ENCODE assay signal across 9 mouse cellular contexts in the genomic region with DNA sequence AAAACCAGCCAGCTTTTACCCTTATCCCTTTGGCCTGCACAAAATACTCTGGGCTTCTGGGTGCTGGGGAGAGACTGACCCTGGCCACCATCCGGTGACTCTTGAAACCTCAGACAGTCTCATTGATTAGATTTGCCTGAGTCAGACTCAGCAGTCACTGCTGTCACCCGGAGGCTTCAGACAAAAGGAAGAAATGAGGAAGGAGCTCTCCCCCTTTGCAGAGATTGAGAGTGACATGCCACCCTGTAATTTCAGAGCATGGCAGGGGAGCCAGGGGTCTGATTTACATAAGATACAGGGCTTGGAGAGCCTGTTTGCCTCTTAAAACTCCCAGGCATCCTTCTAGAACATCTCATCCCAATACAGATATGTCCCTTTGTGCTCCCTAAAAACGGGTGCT. TPM values are rescaled to one million over a fixed set of nuclear protein-coding genes. Genes with fewer than 3 reads are reported as not detected.
A peak's percentile ranks its signal among the peaks of the same experiment; 100 is the strongest.
DNase-seq lines count a peak whose midpoint lies in the region; ATAC-seq and TF ChIP-seq lines count a peak whose summit lies in the region.
"Had no signal": no experiment of that assay in that cellular context is flagged by ENCODE, and none has a peak within 500 bp of the region (broad histone marks: within the 10 kb centered on the region; RNA-seq: fewer than 3 reads in every experiment).

No protein-coding gene starts in this region.

- H3K27ac ChIP-seq in heart, embryonic 13.5 days (replicated peaks), result peak overlapping the region; percentile 95
- peak overlapping the region; percentile 39 for H3K27ac ChIP-seq in midbrain, embryonic 10.5 days (replicated peaks)
- no peak overlapping the region for H3K27ac ChIP-seq in midbrain, postnatal 0 days (ENCODE audit: low read depth, low read length)
- H3K27ac ChIP-seq in intestine, embryonic 14.5 days (ENCODE audit: low read depth), result peak overlapping the region; percentile 7; the same call in 1 of the 2 replicates
- peak overlapping the region; percentile 88 for H3K27ac ChIP-seq in stomach, embryonic 16.5 days (ENCODE audit: low read length)

- H3K4me2 ChIP-seq in heart, embryonic 13.5 days, result 0 out of 2 replicates have a peak overlapping the region, but pooled peaks have one; percentile 24
- H3K4me2 ChIP-seq in midbrain, postnatal 0 days (ENCODE audit: low read depth, low read length, poor library complexity, severe bottlenecking), result no peak overlapping the region
- H3K4me2 ChIP-seq in intestine, embryonic 14.5 days (ENCODE audit: low read length), result no peak overlapping the region
- H3K4me2 ChIP-seq in stomach, embryonic 16.5 days (ENCODE audit: low read depth, low read length), result no peak overlapping the region

- H3K36me3 ChIP-seq in heart, embryonic 13.5 days, result no peaks in the 10 kb centered on the region
- no peaks in the 10 kb centered on the region for H3K36me3 ChIP-seq in midbrain, embryonic 10.5 days
- no peaks in the 10 kb centered on the region for H3K36me3 ChIP-seq in midbrain, postnatal 0 days (ENCODE audit: insufficient read depth, low read length)
- H3K36me3 ChIP-seq in intestine, embryonic 14.5 days (ENCODE audit: control insufficient read depth, insufficient read depth, low read length), result no peaks in the 10 kb centered on the region
- H3K36me3 ChIP-seq in stomach, embryonic 16.5 days (ENCODE audit: control insufficient read depth, insufficient read depth, low read length), result no peaks in the 10 kb centered on the region

- TF ChIP-seq CTCF in midbrain, postnatal 0 days (IDR thresholded peaks at IDR 0.05), result no peak

- 21% methylated on average over 3 of the region's 3 CpGs for WGBS in heart, embryonic 13.5 days
- WGBS in midbrain, embryonic 10.5 days, result 43% methylated on average over 3 of the region's 3 CpGs
- 25% methylated on average over 3 of the region's 3 CpGs for WGBS in midbrain, postnatal 0 days
- WGBS in intestine, embryonic 14.5 days, result 55% methylated on average over 3 of the region's 3 CpGs
- 50% methylated on average over 3 of the region's 3 CpGs for WGBS in stomach, embryonic 16.5 days

- H3K9ac ChIP-seq in heart, embryonic 13.5 days, result peak overlapping the region; percentile 66
- H3K9ac ChIP-seq in midbrain, postnatal 0 days (replicated peaks; ENCODE audit: low read length, poor library complexity, severe bottlenecking), result no peak overlapping the region
- no peak overlapping the region for H3K9ac ChIP-seq in intestine, embryonic 14.5 days (ENCODE audit: low read length)
- H3K9ac ChIP-seq in stomach, embryonic 16.5 days (ENCODE audit: low read length), result no peak overlapping the region; the same call in 1 of the 2 replicates

- no peaks in the 10 kb centered on the region for H3K9me3 ChIP-seq in heart, embryonic 13.5 days
- H3K9me3 ChIP-seq in midbrain, embryonic 10.5 days (replicated peaks), result no peaks in the 10 kb centered on the region
- no peaks in the 10 kb centered on the region for H3K9me3 ChIP-seq in midbrain, postnatal 0 days (ENCODE audit: low read length)
- H3K9me3 ChIP-seq in intestine, embryonic 14.5 days (ENCODE audit: control insufficient read depth, low read length), result no peaks in the 10 kb centered on the region
- H3K9me3 ChIP-seq in stomach, embryonic 16.5 days (replicated peaks; ENCODE audit: control insufficient read depth, low read length), result no peaks in the 10 kb centered on the region

- ATAC-seq in heart, embryonic 13.5 days (ENCODE audit: extremely low read depth, insufficient number of reproducible peaks, low FRiP score, low TSS enrichment), result no peak
- ATAC-seq in midbrain, postnatal 0 days (ENCODE audit: low FRiP score), result no peak
- no peak for ATAC-seq in intestine, embryonic 14.5 days (replicated peaks; ENCODE audit: low FRiP score, low TSS enrichment, low read depth)
- no peak for ATAC-seq in stomach, embryonic 16.5 days (ENCODE audit: insufficient read depth, low FRiP score)
- ATAC-seq: CD4-positive, CD25-positive, alpha-beta regulatory T cell, adult 4 months had no signal

- H3K27me3 ChIP-seq in heart, embryonic 13.5 days (replicated peaks), result no peaks in the 10 kb centered on the region
- H3K27me3 ChIP-seq in midbrain, embryonic 10.5 days (ENCODE audit: low read depth, poor library complexity, severe bottlenecking), result no peaks in the 10 kb centered on the region
- no peaks in the 10 kb centered on the region for H3K27me3 ChIP-seq in midbrain, postnatal 0 days (ENCODE audit: insufficient read depth, low read length)
- no peaks in the 10 kb centered on the region for H3K27me3 ChIP-seq in intestine, embryonic 14.5 days (replicated peaks; ENCODE audit: control insufficient read depth, insufficient read depth, low read length)
- H3K27me3 ChIP-seq in stomach, embryonic 16.5 days (ENCODE audit: control insufficient read depth, insufficient read depth, low read length), result no peaks in the 10 kb centered on the region

- H3K4me1 ChIP-seq in heart, embryonic 13.5 days, result peaks cover 90% of the 10 kb centered on the region
- peaks cover 54% of the 10 kb centered on the region for H3K4me1 ChIP-seq in midbrain, embryonic 10.5 days
- peaks cover 7% of the 10 kb centered on the region; the same call in 1 of the 2 replicates for H3K4me1 ChIP-seq in midbrain, postnatal 0 days (ENCODE audit: insufficient read depth, low read length)
- peaks cover 31% of the 10 kb centered on the region for H3K4me1 ChIP-seq in intestine, embryonic 14.5 days (replicated peaks; ENCODE audit: control insufficient read depth, insufficient read depth, low read length)
- H3K4me1 ChIP-seq in stomach, embryonic 16.5 days (ENCODE audit: control insufficient read depth, insufficient read depth, low read length), result peaks cover 35% of the 10 kb centered on the region

- H3K4me3 ChIP-seq in heart, embryonic 13.5 days, result no peak overlapping the region
- no peak overlapping the region for H3K4me3 ChIP-seq in midbrain, embryonic 10.5 days
- H3K4me3 ChIP-seq in midbrain, postnatal 0 days (ENCODE audit: low read depth, low read length), result no peak overlapping the region
- H3K4me3 ChIP-seq in intestine, embryonic 14.5 days (ENCODE audit: low read depth, low read length), result no peak overlapping the region
- H3K4me3 ChIP-seq in stomach, embryonic 16.5 days (replicated peaks; ENCODE audit: low read length), result no peak overlapping the region

- intact Hi-C loops in left cerebral cortex, postnatal 25 days (cut with DNase I), result no loop called here

- no peak for DNase-seq in heart, adult 11 months
- no peak for DNase-seq in midbrain, embryonic 10.5 days (ENCODE audit: low spot score)
- DNase-seq in midbrain, postnatal 0 days (ENCODE audit: low spot score), result no peak
- no peak for DNase-seq in intestine, embryonic 14.5 days (ENCODE audit: low spot score)
- no peak for DNase-seq in left cerebral cortex, postnatal 25 days (ENCODE audit: low spot score in 2 of 2)
- DNase-seq in ovary, adult 18-20 months (ENCODE audit: low spot score), result no peak

RNA-seq across cellular contexts. Expression of a gene that starts 46.8 kb away (rescaled TPM):
- polyA plus RNA-seq in heart, embryonic 13.5 days (2015; fragmentation: Nextera tagmentation; extraction: Ambion mirVana), result 2.1 and 2.3 TPM in 2 replicates
- polyA plus RNA-seq in midbrain, embryonic 10.5 days (2016; fragmentation: Nextera tagmentation; extraction: Ambion mirVana), result 5.1 and 6.2 TPM in 2 replicates
- 3.3 and 8.5 TPM in 2 replicates for total RNA-seq in midbrain, postnatal 0 days (2014; rRNA removed)
- polyA plus RNA-seq in midbrain, postnatal 0 days (2015; fragmentation: Nextera tagmentation; extraction: Ambion mirVana), result 8.6 and 8.9 TPM in 2 replicates
- 3.8 and 5.5 TPM in 2 replicates for polyA plus RNA-seq in intestine, embryonic 14.5 days (2014; fragmentation: Nextera tagmentation; extraction: Ambion mirVana)
- 4.8 and 6.1 TPM in 2 replicates for polyA plus RNA-seq in stomach, embryonic 16.5 days (2015; fragmentation: Nextera tagmentation; extraction: Ambion mirVana)
- total RNA-seq in left cerebral cortex, postnatal 25 days (2021), result 1 to 10 TPM; 8.6 to 9.7 TPM

RNA-seq across cellular contexts. Expression of a gene that starts 47.0 kb away (rescaled TPM):
- polyA plus RNA-seq in heart, embryonic 13.5 days (2015; fragmentation: Nextera tagmentation; extraction: Ambion mirVana), result 114 and 126 TPM in 2 replicates
- polyA plus RNA-seq in midbrain, embryonic 10.5 days (2016; fragmentation: Nextera tagmentation; extraction: Ambion mirVana), result 137 and 147 TPM in 2 replicates
- 91.4 and 104 TPM in 2 replicates for total RNA-seq in midbrain, postnatal 0 days (2014; rRNA removed)
- polyA plus RNA-seq in midbrain, postnatal 0 days (2015; fragmentation: Nextera tagmentation; extraction: Ambion mirVana), result 132 and 133 TPM in 2 replicates
- polyA plus RNA-seq in intestine, embryonic 14.5 days (2014; fragmentation: Nextera tagmentation; extraction: Ambion mirVana), result 188 and 191 TPM in 2 replicates
- polyA plus RNA-seq in stomach, embryonic 16.5 days (2015; fragmentation: Nextera tagmentation; extraction: Ambion mirVana), result 171 and 183 TPM in 2 replicates
- total RNA-seq in left cerebral cortex, postnatal 25 days (2021), result 10 to 100 TPM; 60.9 to 69.4 TPM
